Mouse (Mus musculus): ENCODE results near the gene Hoxd9.

Hoxd9 gene

GRCm38 (mm10) chr2:74732513-74733316 lies 35.2 kb downstream of the Hoxd9 start:
- DNase-seq (ENCODE audit: low read depth, low spot score): no peak

GRCm38 (mm10) chr2:74733317-74733661 lies 35.8 kb downstream of the Hoxd9 start:
- DNase-seq (ENCODE audit: low read depth, low spot score): no peak

GRCm38 (mm10) chr2:74733765-74734164 lies 36.2 kb downstream of the Hoxd9 start:
- no peak for DNase-seq (ENCODE audit: low read depth, low spot score)

DNA sequence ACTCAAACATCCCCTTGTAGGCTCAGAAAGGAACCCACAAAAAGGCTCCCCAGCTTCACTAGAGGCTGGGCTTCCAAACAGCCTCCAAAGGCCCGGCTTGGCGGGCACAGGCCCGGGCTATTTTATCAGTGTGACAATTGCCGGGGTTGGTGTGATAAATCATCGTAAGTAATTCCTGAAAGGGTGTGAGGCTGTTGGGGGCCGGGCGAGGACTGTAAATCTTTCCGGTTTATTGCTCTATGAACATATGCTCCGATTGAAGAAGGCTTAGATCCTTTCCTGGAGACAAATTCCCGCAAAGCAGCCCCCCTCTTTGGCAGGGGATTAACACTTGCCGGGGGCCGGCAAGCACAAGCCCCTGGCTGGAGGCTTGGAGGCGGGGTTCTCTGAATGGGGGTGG lies 36.9 kb downstream of the Hoxd9 start:
- no peak for DNase-seq (ENCODE audit: low read depth, low spot score)

DNA sequence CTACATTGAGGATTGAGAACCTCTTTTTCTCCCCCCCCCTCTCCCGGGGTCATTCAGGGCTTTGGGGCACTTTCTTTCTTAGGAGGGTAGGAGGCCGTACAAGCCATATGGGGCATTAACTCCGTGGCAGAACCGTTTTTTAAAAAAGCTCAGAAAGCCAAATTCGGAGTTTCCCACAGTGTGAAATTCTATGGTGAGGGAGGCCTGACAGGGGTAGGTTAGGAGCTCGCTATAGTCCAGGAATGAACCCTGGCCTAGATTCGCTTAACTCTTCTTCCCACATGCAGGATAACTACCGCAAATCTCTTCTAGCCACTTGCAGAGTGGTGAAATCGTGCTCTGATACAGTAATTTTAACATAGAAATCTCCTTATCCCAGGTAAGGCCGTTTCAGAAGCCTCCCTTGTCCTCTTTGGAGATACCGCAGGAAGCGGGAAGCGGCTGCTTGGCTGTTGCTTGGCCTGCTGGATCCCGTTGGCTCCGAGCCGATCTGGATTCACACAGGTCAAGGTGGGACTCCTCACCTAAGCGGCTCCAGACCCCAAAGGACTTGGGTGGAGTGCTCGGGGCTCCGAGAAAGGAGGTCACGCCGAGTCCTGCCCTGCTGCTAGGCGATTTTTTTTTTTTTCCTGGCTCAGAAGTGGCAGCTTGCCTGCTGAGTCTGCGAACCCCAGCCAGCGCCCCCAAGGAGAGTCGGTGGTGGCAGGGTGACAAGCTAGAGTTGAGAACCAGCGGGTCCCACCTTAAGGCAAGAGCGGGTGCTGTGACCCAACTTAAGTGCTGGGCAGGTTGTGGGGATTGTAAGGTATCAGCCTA lies 37.7 kb downstream of the Hoxd9 start:
- DNase-seq (ENCODE audit: low read depth, low spot score): no peak

GRCm38 (mm10) chr2:74735851-74736687 lies 38.5 kb downstream of the Hoxd9 start:
- no peak for DNase-seq (ENCODE audit: low read depth, low spot score)

DNA sequence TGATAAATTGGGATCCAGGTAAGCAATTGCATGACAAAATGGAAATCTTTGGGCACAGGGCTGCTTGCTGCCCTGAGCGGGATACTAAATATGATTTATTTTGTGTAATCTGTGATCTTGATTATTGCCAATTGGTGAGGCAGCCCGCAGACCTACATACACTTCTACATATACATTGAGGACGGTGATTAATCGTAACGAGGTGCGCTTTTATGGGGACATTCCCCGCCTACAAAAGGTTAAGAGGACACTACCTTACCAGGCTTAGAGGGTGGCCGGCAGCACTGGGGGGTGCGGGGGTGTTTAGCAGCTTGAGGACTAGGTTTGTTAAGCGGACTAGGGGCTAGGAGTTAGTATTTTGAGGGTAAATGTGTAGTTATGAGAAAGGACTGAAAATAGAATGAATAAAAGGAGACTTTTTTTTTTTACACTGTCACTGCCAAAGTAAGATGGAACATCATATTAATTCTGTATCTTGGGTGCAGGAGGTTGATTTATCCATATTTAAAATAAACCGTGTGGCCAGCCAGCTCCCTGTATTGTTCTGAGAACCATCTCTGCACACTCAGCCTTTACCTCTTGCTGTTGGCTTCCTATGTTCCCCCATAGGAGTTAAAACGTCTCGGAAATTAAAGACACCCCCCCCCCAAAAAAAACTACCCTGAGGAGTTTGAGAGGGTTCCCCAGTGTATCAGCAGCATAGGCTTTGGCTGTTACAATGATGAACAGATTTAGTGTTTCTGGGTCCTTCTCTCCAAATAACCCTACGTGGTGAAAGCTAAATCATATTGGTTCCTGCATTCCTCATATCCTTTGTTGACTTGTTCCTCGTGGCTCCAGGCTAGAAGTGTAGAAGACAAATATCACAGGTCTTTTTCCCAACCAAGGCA lies 39.4 kb downstream of the Hoxd9 start:
- DNase-seq (ENCODE audit: low read depth, low spot score): no peak

- no peak for DNase-seq (ENCODE audit: low read depth, low spot score)
Measured at GRCm38 (mm10) chr2:74737578-74738070, 40.1 kb downstream of the Hoxd9 start.

- no peak for DNase-seq (ENCODE audit: low read depth, low spot score)
Measured at GRCm38 (mm10) chr2:74738623-74739475, 41.3 kb downstream of the Hoxd9 start.

GRCm38 (mm10) chr2:74739476-74739800 lies 41.9 kb downstream of the Hoxd9 start:
- DNase-seq (ENCODE audit: low read depth, low spot score): no peak

DNA sequence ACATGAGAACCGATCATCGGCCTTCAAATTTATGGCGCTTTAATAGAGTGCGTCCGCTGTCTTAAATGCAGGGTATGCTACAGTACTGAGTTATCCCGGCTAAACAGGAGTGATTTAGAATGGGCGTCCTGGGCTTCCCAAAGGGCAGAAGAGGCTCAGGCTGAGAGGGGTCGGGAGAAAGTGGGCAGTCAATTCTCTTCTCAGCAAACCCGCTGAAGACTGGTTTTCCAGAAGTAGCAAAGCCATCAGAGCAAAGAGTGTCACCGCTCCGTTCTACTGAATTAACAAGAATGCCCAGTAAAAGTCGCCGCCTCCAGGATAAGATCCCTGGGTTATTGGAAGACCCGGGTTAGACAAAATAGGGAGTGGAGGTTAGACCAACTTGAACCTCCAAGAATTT lies 42.3 kb downstream of the Hoxd9 start:
- no peak for DNase-seq (ENCODE audit: low read depth, low spot score)

DNA sequence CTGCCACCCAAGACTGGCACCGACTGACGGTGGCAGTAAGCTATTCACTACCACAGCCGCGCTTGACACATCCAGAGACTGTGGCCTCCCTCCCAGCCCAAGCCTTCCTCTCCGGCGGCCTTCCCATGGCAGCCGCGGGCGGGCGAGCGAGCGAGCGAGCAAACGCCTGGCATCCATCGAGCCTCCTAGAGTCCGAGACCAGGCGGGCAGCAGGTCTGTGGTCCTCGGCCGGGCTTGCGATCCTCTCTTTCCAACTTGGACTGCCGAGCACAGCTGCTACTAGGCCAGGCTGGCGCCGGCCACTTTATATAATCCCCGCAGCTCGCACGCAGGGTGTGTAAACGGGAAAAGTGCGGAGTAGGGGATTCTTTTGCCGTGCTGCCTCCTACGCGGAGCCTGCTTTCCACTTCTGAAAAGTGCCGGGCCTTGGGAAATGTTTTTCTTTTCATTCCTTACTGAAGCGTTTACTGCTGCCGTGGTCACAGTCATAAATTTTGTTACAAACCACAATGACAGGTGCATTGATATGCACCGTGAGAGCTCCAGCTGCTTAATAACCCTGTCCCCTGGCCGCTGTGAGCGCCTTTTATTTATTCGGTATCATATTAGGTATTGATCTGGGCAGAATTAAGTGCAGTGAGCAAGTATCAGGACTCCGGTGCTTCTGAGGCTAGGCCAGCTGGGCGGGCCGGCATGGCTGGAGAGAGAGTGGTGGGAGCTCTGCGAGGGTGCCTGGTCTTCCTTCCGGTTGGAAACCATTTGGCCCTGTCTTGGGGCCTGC lies 43.0 kb downstream of the Hoxd9 start:
- no peak for DNase-seq (ENCODE audit: low read depth, low spot score)

DNA sequence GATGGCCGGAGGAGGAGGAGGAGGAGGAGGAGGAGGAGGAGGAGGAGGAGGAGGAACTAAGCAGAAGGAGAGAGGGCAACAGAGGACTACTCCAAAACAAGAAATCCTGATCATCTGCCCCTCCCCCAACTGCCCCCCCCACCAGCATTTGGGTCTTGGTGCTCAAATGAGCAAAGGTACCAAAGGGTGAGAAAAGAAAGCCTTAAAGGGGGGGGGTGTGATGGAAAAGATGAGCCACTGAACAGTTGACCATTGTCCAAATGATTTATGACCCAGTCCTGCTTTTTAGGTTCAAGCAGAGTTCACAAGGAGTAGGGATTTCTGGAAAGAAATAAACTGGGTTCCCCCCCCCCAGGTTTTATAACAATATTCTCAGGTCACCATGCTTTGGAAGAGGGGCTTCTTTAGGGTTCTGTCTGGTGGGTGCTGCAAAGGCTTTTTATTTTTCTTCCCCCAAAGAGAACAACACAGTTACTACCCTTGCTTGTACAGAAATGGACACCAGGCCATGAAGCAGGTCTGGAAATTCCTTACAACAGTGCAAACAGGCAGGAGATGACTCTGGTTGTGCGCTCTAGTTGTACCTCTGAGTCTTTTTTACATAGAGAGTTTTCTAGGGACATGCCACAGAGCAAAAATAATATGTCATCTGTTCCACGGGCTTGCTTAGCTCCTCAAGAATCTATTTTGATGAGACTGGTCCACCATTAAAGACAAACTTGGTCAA lies 43.9 kb downstream of the Hoxd9 start:
- DNase-seq (ENCODE audit: low read depth, low spot score): no peak

- DNase-seq (ENCODE audit: low read depth, low spot score): no peak
Measured at GRCm38 (mm10) chr2:74741979-74742277, 44.4 kb downstream of the Hoxd9 start.

DNA sequence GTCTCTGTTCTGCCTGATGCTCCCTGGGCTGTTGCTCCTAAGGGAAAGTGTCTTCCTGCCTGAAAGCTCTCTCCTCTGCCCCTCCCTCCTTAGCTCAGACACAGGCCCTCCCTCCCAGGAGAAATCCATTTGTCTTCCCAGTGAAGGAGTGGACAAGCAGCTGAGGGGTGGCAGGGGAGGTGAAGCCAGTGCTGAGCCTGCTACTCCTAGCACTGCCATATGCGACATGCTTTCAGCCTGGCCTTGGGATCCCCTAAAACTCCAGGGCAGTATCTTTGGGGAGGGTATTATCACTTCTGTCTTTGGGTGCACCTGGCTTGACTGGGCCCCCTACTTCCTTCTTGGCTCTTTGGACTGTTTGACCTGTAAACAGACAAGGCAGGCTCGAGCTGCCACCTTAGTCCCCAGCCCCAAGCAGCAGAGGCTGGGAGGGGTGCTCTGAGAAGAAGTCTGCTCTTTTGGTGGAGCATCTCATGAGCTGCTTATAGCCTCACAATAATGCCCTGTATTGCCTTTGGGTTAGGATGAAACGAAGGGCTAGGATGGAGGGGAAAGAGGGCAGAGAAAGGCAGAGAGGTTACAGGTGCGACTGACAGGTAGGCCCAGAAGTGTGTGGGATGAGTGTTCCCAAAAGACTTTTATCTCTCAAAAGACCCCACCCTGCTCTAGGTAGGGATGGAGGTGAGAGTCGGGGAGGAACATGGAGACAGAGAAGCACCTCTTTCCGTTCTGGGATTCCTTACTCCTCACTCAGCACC lies 48.2 kb downstream of the Hoxd9 start:
- DNase-seq (ENCODE audit: low read depth, low spot score): no peak

GRCm38 (mm10) chr2:74746298-74746921 lies 48.9 kb downstream of the Hoxd9 start:
- DNase-seq (ENCODE audit: low read depth, low spot score): no peak

DNA sequence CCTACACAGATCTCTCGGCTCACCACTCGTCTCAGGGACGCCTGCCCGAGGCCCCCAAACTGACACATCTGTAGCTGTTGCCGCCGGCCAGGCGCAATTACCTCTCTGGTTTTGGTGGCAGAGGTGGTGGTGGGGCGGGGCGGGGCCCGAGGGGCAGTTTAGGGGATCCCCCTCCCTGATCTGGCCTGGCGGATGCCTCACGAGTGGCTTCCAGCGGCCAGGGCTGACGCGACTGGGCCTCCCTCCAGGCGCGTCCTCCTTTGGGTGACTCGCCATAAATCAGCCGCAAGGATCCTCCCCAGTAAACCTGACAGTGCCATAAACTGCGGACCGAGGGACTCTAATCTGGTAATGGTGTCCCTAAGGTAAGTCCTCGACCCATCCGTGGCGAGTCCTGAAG lies 49.5 kb downstream of the Hoxd9 start:
- DNase-seq (ENCODE audit: low read depth, low spot score): no peak

DNA sequence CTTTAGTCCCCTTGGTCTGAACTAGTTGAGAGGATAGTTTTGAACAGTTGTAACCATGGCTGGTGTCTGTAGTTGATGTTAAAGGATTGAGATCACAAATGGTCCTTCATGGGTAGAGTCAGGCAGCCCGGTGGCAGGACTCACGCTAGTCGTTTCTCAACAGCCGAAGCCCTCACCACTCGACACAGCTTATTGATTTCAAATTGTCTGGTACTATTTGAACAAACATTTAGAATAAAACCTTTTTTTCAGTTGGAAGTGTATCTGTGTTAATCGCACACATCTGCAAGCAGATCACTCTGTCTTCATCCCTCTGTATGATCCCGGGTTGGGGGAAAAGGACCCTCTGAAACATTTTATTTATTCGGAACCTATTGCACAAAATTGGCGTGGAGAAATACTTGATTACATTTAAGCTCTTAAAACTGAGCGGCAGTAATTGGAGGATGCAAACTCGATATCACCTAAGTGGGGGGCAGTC lies 50.2 kb downstream of the Hoxd9 start:
- DNase-seq (ENCODE audit: low read depth, low spot score): no peak

Measured in R1 (cell line).